Mouse (Mus musculus): ENCODE measurements around the gene Gm45785. TPM values are rescaled to one million over a fixed set of nuclear protein-coding genes. Genes with fewer than 3 reads are reported as not detected.
"Not testable (repeated sequence)": the region's sequence is repeated elsewhere in the genome, so short reads cannot be mapped to it uniquely, and the experiment has no call there.

The Gm45785 gene
- total RNA-seq, 1 experiment, result 0.89 TPM

DNA sequence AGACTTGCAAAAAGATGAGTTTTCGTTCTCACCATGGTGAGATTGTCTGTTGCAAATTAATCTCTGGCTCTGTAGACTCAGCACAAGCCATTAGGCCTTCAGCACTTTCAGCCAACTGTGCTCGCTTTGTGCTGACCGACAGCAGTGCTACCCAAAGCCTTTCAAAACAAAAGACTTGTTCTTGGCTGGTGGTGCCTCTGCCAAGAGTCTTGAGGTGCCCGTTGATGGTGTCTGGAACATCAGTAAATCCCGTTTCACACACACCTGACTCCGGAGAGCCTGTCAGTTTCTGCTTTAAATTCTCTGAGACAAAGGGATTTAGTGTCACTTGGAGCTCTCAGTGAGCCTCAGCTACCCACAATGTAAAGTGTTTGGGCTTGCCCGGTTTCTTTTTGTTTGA lies 37.9 kb upstream of the Gm45785 start:
- H3K9ac ChIP-seq (ENCODE audit: insufficient read depth, low read depth, low read length, poor library complexity, severe bottlenecking), result no peak overlapping the region
- in situ Hi-C loops (cut with MboI; ENCODE audit: low sequenced_read_pairs in 2 of 2, unreplicated experiment in 2 of 2), result loop anchor here in 1 of 2 experiments (10.0 kb wide), 1 partner anchor 49 kb away; the partner anchor contains the start of genes Odf3 and Scgb1c1
- no peak overlapping the region for H3K27ac ChIP-seq (ENCODE audit: insufficient read depth, low read depth, low read length, poor library complexity, severe bottlenecking)
- no peaks in the 10 kb centered on the region for H3K9me3 ChIP-seq (ENCODE audit: control insufficient read depth, insufficient read depth, low read depth, low read length)
- TF ChIP-seq CHD2 (IDR thresholded peaks at IDR 0.05; ENCODE audit: low read depth, low read length) (no peak), ZNF384 (IDR thresholded peaks at IDR 0.05; ENCODE audit: low read depth, low read length) (no peak), HCFC1 (IDR thresholded peaks at IDR 0.05; ENCODE audit: borderline replicate concordance, insufficient read depth, low read length) (no peak), MAFK (IDR thresholded peaks at IDR 0.05; ENCODE audit: insufficient read depth, low read depth, low read length) (no peak), ZC3H11A (IDR thresholded peaks at IDR 0.05; ENCODE audit: borderline replicate concordance, low read depth, low read length) (no peak)
- H3K4me3 ChIP-seq (ENCODE audit: insufficient read depth in 1 of 2, low read depth in 1 of 2, low read length in 2 of 2, poor library complexity in 1 of 2, severe bottlenecking in 1 of 2), result no peak overlapping the region
- no peak for DNase-seq (ENCODE audit: low read depth, low spot score)
- H3K4me1 ChIP-seq (ENCODE audit: control insufficient read depth in 2 of 2, insufficient read depth in 2 of 2, low read length in 2 of 2, poor library complexity in 1 of 2), result no peaks in the 10 kb centered on the region
- H3K36me3 ChIP-seq (ENCODE audit: control insufficient read depth, insufficient read depth, low read length, poor library complexity, severe bottlenecking), result peaks cover 50% of the 10 kb centered on the region

DNA sequence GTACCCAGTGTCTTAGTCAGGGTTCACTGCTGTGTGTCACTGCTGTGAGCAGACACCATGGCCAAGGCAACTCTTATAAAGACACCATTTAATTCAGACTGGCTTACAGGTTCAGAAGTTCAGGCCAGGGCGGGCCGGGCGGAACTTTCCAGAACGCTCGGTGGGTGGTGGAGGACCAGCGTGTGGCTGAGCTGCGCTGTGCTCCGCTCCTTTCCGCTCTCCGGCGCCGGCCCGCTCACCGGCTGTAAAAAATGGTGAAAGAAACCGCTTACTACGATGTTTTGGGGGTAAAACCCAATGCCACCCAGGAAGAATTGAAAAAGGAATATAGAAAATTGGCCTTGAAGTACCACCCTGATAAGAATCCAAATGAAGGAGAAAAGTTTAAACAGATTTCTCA lies 34.5 kb upstream of the Gm45785 start:
- in situ Hi-C loops (cut with MboI; ENCODE audit: low sequenced_read_pairs in 2 of 2, unreplicated experiment in 2 of 2), result loop anchor here in 1 of 2 experiments (10.0 kb wide), 1 partner anchor 46 kb away; the partner anchor contains the start of genes Odf3 and Scgb1c1
- not testable (repeated sequence) for H3K4me1 ChIP-seq (ENCODE audit: control insufficient read depth in 2 of 2, insufficient read depth in 2 of 2, low read length in 2 of 2, poor library complexity in 1 of 2); H3K27ac ChIP-seq (ENCODE audit: insufficient read depth, low read depth, low read length, poor library complexity, severe bottlenecking); H3K4me3 ChIP-seq (ENCODE audit: insufficient read depth in 1 of 2, low read depth in 1 of 2, low read length in 2 of 2, poor library complexity in 1 of 2, severe bottlenecking in 1 of 2); DNase-seq (ENCODE audit: low read depth, low spot score); H3K9me3 ChIP-seq (ENCODE audit: control insufficient read depth, insufficient read depth, low read depth, low read length)
- 0 out of 2 replicates have a peak overlapping the region, but pooled peaks have one; percentile 27 for H3K9ac ChIP-seq (ENCODE audit: insufficient read depth, low read depth, low read length, poor library complexity, severe bottlenecking)
- H3K36me3 ChIP-seq (ENCODE audit: control insufficient read depth, insufficient read depth, low read length, poor library complexity, severe bottlenecking), result peaks cover 44% of the 10 kb centered on the region

- in situ Hi-C loops (cut with MboI; ENCODE audit: low sequenced_read_pairs in 2 of 2, unreplicated experiment in 2 of 2), result no loop called here
- Histone ChIP-seq H3K4me3 (ENCODE audit: insufficient read depth in 1 of 2, low read depth in 1 of 2, low read length in 2 of 2, poor library complexity in 1 of 2, severe bottlenecking in 1 of 2) (peak overlapping the region; percentile 83 to 95), H3K27ac (ENCODE audit: insufficient read depth, low read depth, low read length, poor library complexity, severe bottlenecking) (0 out of 2 replicates have a peak overlapping the region, but pooled peaks have one; percentile 45), H3K4me1 (ENCODE audit: control insufficient read depth in 2 of 2, insufficient read depth in 2 of 2, low read length in 2 of 2, poor library complexity in 1 of 2) (0 out of 4 replicates have a peak, but pooled peaks cover 0 to 3% of the 10 kb centered on the region in 2 experiments), H3K9me3 (ENCODE audit: control insufficient read depth, insufficient read depth, low read depth, low read length) (no peaks in the 10 kb centered on the region), H3K36me3 (ENCODE audit: control insufficient read depth, insufficient read depth, low read length, poor library complexity, severe bottlenecking) (peaks cover 18% of the 10 kb centered on the region), H3K9ac (ENCODE audit: insufficient read depth, low read depth, low read length, poor library complexity, severe bottlenecking) (peak overlapping the region; percentile 89)
- no peak for TF ChIP-seq ZNF384 (IDR thresholded peaks at IDR 0.05; ENCODE audit: low read depth, low read length)
- peak; percentile 4; the same call in 1 of the 2 replicates for TF ChIP-seq HCFC1 (IDR thresholded peaks at IDR 0.05; ENCODE audit: borderline replicate concordance, insufficient read depth, low read length)
- DNase-seq (ENCODE audit: low read depth, low spot score), result no peak
Observed at GRCm38 (mm10) chr7:140882469-140882803, 26.3 kb upstream of the Gm45785 start.

GRCm38 (mm10) chr7:140881696-140882468 lies 25.8 kb upstream of the Gm45785 start, which contains the start of the genes Psmd13 and Sirt3:
Gene Psmd13, plus strand, starts transcription at chr7:140881968.
Gene Sirt3, minus strand, starts transcription at chr7:140882309.
- 0 out of 4 replicates have a peak, but pooled peaks cover 0 to 3% of the 10 kb centered on the region in 2 experiments for H3K4me1 ChIP-seq (ENCODE audit: control insufficient read depth in 2 of 2, insufficient read depth in 2 of 2, low read length in 2 of 2, poor library complexity in 1 of 2)
- H3K27ac ChIP-seq (ENCODE audit: insufficient read depth, low read depth, low read length, poor library complexity, severe bottlenecking), result peak within 1 kb of the TSS; percentile 78
- TF ChIP-seq ZC3H11A (IDR thresholded peaks at IDR 0.05; ENCODE audit: borderline replicate concordance, low read depth, low read length), result no peak
- peak; percentile 55; the same call in 1 of the 2 replicates for TF ChIP-seq HCFC1 (IDR thresholded peaks at IDR 0.05; ENCODE audit: borderline replicate concordance, insufficient read depth, low read length)
- H3K4me3 ChIP-seq (ENCODE audit: insufficient read depth in 1 of 2, low read depth in 1 of 2, low read length in 2 of 2, poor library complexity in 1 of 2, severe bottlenecking in 1 of 2), result peak within 1 kb of the TSS; percentile 83 to 95
- H3K9me3 ChIP-seq (ENCODE audit: control insufficient read depth, insufficient read depth, low read depth, low read length), result no peaks in the 10 kb centered on the region
- peak; percentile 91 for DNase-seq (ENCODE audit: low read depth, low spot score)
- H3K36me3 ChIP-seq (ENCODE audit: control insufficient read depth, insufficient read depth, low read length, poor library complexity, severe bottlenecking), result peaks cover 14% of the 10 kb centered on the region
- peak within 1 kb of the TSS; percentile 89 for H3K9ac ChIP-seq (ENCODE audit: insufficient read depth, low read depth, low read length, poor library complexity, severe bottlenecking)
- in situ Hi-C loops (cut with MboI; ENCODE audit: low sequenced_read_pairs in 2 of 2, unreplicated experiment in 2 of 2), result no loop called here

Measured in ES-E14 (cell line).